21 mouse cellular contexts compared by ENCODE assay signal in genomic region chr13:33028550-33028949, GRCm38 (mm10). TPM values are rescaled to one million over a fixed set of nuclear protein-coding genes. Genes with fewer than 3 reads are reported as not detected.
DNase-seq lines count a peak whose midpoint lies in the region; ATAC-seq lines count a peak whose summit lies in the region.
"Had no signal": no experiment of that assay in that cellular context is flagged by ENCODE, and none has a peak within 500 bp of the region (broad histone marks: within the 10 kb centered on the region; RNA-seq: fewer than 3 reads in every experiment).

No protein-coding gene starts in this region.

- no peak overlapping the region for H3K9ac ChIP-seq in intestine, embryonic 15.5 days
- H3K9ac ChIP-seq: hindbrain, embryonic 12.5 days; liver, embryonic 14.5 days; neural tube, embryonic 15.5 days had no signal

- peak; percentile 90 for DNase-seq in heart, adult 11 months
- no peak for DNase-seq in heart, embryonic 10.5 days (ENCODE audit: low spot score)
- DNase-seq in 3134 (ENCODE audit: extremely low read depth, insufficient read length, low spot score) = peak; percentile 58
- DNase-seq in Muller cell, postnatal 12 days (ENCODE audit: inconsistent ontology term) = peak; percentile 20
- DNase-seq in layer of hippocampus, adult 11-12 months (ENCODE audit: low spot score) = no peak
- DNase-seq in layer of hippocampus, adult 18-20 months (ENCODE audit: low spot score in 2 of 2) = no peak
- DNase-seq: cerebellum, postnatal 10 days; gastrocnemius, postnatal 14 days; kidney, postnatal 25 days; lung, postnatal 36 days; spleen, adult 18-20 months; thymus, postnatal 25 days had no signal

- no peak overlapping the region for H3K4me3 ChIP-seq in heart, embryonic 10.5 days
- no peak overlapping the region for H3K4me3 ChIP-seq in intestine, embryonic 15.5 days (replicated peaks)
- H3K4me3 ChIP-seq: forebrain, embryonic 10.5 days; hindbrain, embryonic 12.5 days; neural tube, embryonic 15.5 days had no signal

- H3K36me3 ChIP-seq in heart, embryonic 10.5 days = no peaks in the 10 kb centered on the region
- H3K36me3 ChIP-seq in intestine, embryonic 15.5 days = no peaks in the 10 kb centered on the region
- H3K36me3 ChIP-seq: forebrain, embryonic 10.5 days; hindbrain, embryonic 12.5 days; neural tube, embryonic 15.5 days had no signal

- peaks cover 18% of the 10 kb centered on the region for H3K4me1 ChIP-seq in heart, embryonic 10.5 days
- H3K4me1 ChIP-seq in intestine, embryonic 15.5 days (replicated peaks) = no peaks in the 10 kb centered on the region
- H3K4me1 ChIP-seq: forebrain, embryonic 10.5 days; hindbrain, embryonic 12.5 days; neural tube, embryonic 15.5 days had no signal

- WGBS in heart, embryonic 10.5 days = 28% methylated on average over 2 of the region's 2 CpGs
- WGBS in intestine, embryonic 15.5 days = 54% methylated on average over 2 of the region's 2 CpGs

- no peaks in the 10 kb centered on the region for H3K27me3 ChIP-seq in heart, embryonic 10.5 days (ENCODE audit: insufficient read depth, poor library complexity, severe bottlenecking)
- H3K27me3 ChIP-seq in intestine, embryonic 15.5 days (replicated peaks) = no peaks in the 10 kb centered on the region
- H3K27me3 ChIP-seq: hindbrain, embryonic 12.5 days; neural tube, embryonic 15.5 days had no signal

- no peak overlapping the region for H3K4me2 ChIP-seq in intestine, embryonic 15.5 days (replicated peaks)
- H3K4me2 ChIP-seq: hindbrain, embryonic 12.5 days; midbrain, embryonic 11.5 days; neural tube, embryonic 15.5 days had no signal

- no peaks in the 10 kb centered on the region for H3K9me3 ChIP-seq in heart, embryonic 10.5 days
- no peaks in the 10 kb centered on the region for H3K9me3 ChIP-seq in intestine, embryonic 15.5 days
- H3K9me3 ChIP-seq: forebrain, embryonic 10.5 days; hindbrain, embryonic 12.5 days; neural tube, embryonic 15.5 days had no signal

- no peak overlapping the region for H3K27ac ChIP-seq in heart, embryonic 10.5 days
- no peak overlapping the region for H3K27ac ChIP-seq in intestine, embryonic 15.5 days
- H3K27ac ChIP-seq: forebrain, embryonic 10.5 days; hindbrain, embryonic 12.5 days; liver, embryonic 14.5 days; neural tube, embryonic 15.5 days had no signal

- peak; percentile 49; the same call in 1 of the 2 replicates for ATAC-seq in intestine, embryonic 15.5 days

RNA-seq across cellular contexts. Expression of gene Serpinb9b, which starts 1.3 kb away (rescaled TPM):
- 0.92 and 1.0 TPM in 2 replicates for polyA plus RNA-seq in heart, embryonic 10.5 days (2016; fragmentation: Nextera tagmentation; extraction: Ambion mirVana)
- 0.15 TPM in 1 of 2 replicates, not detected in the other for polyA plus RNA-seq in intestine, embryonic 15.5 days (2015; fragmentation: Nextera tagmentation; extraction: Ambion mirVana)
- not detected for total RNA-seq in layer of hippocampus, adult 18-20 months (2021)
- total RNA-seq: gastrocnemius, postnatal 14 days had no signal
- polyA plus RNA-seq: forebrain, embryonic 10.5 days; limb, embryonic 11.5 days; stomach, embryonic 16.5 days had no signal

RNA-seq across cellular contexts. Expression of gene Serpinb9, which starts 25.5 kb away (rescaled TPM):
- polyA plus RNA-seq in heart, embryonic 10.5 days (2016; fragmentation: Nextera tagmentation; extraction: Ambion mirVana) = 4.2 and 4.4 TPM in 2 replicates
- 8.2 and 10.7 TPM in 2 replicates for polyA plus RNA-seq in intestine, embryonic 15.5 days (2015; fragmentation: Nextera tagmentation; extraction: Ambion mirVana)
- 1 to 10 TPM; 5.7 to 6.1 TPM for total RNA-seq in layer of hippocampus, adult 18-20 months (2021)

RNA-seq across cellular contexts. Expression of gene Serpinb1b, which starts 49.8 kb away (rescaled TPM):
- polyA plus RNA-seq in heart, embryonic 10.5 days (2016; fragmentation: Nextera tagmentation; extraction: Ambion mirVana) = not detected in 2 replicates
- polyA plus RNA-seq in intestine, embryonic 15.5 days (2015; fragmentation: Nextera tagmentation; extraction: Ambion mirVana) = 0.33 TPM in 1 of 2 replicates, not detected in the other
- 1 to 10 TPM in 1 of 2 experiments, under 1 TPM in 1; 0.81 to 1.3 TPM for total RNA-seq in layer of hippocampus, adult 18-20 months (2021)
- polyA plus RNA-seq: forebrain, embryonic 10.5 days; intestine, embryonic 14.5 days; limb, embryonic 11.5 days; liver, embryonic 14.5 days had no signal

Comparison
In these comparisons a context has a peak if more than half of its experiments do, and no peak if none do; other contexts are left out.
1. DNase-seq: peak in heart, adult 11 months (single experiment), 3134 (single experiment) and Muller cell, postnatal 12 days (single experiment); none in heart, embryonic 10.5 days (single experiment), layer of hippocampus, adult 11-12 months (single experiment) and layer of hippocampus, adult 18-20 months (0 of 2).